Mouse (Mus musculus) cerebral cortex, adult 2 months (tissue): ENCODE data around the gene Pla2g2d.

ENCODE experiments used
- WGBS: fragments of 180-500 bp; shearing (Covaris S2); methylation state at CpG from one replicate; pipeline ENCODE4 v1.1.7; 2018; 5-methylcytosine and 5-hydroxymethylcytosine counted together

Pla2g2d gene

DNA sequence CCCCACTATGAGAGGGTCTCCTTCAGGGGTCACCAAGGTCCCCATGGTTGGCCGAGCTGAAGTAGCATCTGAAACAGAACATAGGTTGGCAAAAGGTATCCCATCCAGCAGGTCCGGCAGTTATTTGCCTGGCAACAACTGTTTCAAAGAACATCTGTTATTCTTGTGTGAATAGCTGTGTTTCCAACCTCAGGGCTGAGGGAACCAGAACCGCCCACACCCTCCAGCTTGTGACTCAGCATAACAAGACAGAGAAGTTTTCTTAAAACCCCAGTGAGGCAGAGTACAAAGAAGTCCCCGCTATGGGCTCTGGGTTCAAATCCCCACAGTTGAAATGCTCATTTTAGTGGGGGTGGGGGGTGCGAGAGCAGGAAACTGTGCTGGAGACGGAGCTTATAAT, 6.6 kb downstream of the Pla2g2d start:
- 46% methylated on average over 6 of the region's 6 CpGs for WGBS

DNA sequence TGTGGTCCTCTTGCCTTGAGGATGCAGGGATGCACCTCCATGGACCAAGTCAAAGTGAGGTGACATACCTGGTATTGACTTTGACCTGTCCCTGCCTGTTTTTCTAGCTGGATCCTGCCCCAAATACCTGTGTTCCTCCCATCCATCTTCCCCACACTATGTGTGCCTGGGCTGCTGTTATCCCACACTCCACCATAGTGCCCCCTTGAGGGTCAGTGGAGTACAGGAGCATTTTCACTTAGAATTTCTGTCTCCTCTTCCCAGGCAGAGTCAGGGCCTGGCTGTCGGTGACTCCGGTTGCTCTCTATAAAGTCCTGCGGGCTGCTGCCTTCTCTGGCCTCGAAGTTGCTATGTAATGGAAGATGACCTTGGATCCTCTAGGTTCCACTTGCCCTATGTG, 10.2 kb downstream of the Pla2g2d start:
- 71% methylated on average over 4 of the region's 4 CpGs for WGBS

DNA sequence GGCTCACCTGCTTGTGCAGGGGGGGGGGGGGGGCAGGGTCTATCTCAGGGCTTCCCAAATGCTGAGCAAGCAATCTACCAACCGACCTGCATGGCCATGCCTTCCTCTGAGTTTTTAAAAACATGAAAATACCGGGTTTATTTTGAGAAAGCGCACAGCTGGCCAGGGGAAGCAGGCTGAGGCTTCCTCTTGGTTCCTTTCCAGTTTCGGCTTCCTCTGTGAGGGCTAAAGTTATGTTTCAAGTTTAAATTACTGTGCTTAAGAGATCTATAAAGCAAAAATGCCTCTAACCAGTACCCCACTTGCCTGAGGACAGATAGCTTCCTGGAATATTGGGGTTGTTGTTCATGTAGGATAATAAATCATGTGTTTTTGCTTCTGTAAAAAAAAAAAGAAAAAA, 10.6 kb downstream of the Pla2g2d start:
- WGBS = 26% methylated on average over 4 of the region's 4 CpGs

GRCm38 (mm10) chr4:138788381-138788780, 12.8 kb downstream of the Pla2g2d start:
- WGBS = 39% methylated on average over 4 of the region's 4 CpGs

DNA sequence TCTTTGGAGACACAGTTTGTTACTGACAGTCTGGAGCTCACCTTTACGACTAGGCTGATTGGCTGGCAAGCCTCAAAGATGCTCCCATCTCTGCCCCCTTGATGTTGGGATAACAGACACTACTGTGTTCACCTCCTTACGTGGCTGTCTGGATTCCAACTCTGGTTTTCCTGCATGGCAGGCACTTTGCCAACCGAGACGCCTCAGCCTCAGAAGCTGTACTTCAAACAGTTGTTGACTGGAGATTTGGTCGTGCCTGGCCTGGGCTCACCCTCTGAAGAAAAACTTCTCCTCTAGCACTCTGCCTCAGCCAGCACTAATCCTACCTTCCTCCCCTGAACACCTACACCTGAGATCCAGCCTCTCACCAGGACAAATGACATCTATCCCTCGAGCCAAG, 15.9 kb downstream of the Pla2g2d start:
- 49% methylated on average over 6 of the region's 6 CpGs for WGBS

DNA sequence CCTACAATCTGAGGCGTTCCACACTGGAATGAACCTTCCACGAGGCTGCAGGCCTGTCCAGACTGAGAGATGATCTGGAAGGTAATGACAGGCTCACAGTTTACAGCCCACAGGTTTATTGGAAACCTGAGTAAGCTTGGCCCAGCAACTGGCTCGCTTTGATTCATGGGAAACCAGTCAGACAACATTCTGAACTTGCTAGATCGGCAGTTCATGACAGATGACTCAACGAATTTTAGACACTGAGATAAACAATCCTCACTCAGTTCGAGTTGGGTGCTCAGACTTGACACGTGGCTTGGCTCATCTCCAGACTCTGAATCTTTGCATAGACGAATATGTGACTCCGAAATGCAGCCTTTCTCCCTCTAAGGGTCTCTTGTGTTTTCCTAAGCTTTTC, 17.1 kb downstream of the Pla2g2d start:
- 50% methylated on average over 9 of the region's 9 CpGs for WGBS

DNA sequence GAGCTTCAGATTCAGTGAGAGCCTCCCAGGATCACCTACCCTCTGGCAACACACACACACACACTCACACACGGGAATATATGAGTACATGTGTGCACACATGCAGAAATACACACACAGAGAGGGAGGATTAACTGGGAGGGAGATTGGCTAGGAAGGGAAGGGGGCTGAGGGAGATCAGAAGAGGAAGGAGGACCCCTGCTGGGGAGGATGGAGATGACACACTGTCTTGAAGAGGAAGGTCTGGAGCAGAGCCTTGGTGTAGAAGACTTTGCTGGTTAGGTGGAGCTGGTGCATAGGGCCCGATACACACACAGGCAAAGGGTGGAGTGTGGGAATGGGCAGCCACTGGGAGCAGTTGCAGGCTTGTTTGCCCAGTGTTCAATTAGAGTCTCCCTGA, 17.7 kb downstream of the Pla2g2d start:
- WGBS = 51% methylated on average over 2 of the region's 2 CpGs

- 94% methylated on average over 6 of the region's 6 CpGs for WGBS
These were observed 18.8 kb downstream of the Pla2g2d start for GRCm38 (mm10) chr4:138794344-138794743.

DNA sequence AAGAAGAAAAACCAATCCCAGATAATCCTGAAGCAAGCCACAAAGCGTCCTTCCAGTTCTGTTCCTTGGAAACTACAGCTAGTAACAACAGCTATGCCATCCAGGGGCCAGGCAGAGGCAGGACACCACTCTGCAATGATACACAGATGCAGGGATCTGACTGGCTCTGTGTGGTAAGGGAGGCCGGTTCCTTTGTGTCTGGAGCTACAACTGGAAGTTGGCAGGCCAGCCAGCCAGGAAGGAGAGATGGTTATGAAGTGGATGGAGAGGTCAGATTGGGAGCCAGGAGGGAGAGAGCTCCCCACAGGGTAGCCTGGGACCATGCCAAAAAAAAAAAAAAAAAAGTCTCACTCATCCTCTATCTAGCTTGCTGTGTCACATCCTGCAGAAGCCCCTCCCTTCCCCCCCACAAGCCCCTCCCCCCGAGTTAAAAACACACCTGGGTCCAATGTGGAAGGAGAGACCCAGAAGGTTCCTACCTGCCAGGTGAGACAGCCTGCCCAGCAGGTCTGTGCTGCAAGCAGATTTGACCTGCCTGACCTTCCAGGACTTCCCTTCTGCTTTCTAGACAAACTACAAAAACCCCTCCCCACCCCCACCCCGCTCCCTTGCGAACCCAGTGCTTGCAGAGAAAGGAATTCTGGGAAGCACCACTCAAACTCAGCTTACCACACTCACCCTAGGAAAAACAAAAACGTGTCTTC, 21.1 kb downstream of the Pla2g2d start:
- WGBS = 37% methylated on average over 6 of the region's 6 CpGs

DNA sequence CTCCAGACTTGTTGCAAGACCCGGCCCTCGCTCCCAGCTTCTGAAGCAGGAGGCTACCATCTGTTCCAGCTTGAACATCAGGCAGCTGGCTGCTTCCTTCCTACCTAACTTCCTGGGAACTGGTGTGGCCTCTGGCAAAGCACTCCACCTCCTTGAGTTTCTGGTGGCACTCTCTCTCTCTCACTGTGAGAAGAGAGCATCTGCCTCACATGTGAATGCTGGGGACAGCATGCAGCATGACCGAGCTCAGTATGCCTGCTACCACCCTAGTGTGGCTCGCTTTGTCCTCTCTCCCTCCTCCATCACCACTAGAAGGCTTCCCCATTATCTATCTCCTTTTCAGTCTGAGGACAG, 21.7 kb downstream of the Pla2g2d start:
- 37% methylated on average over 4 of the region's 4 CpGs for WGBS

DNA sequence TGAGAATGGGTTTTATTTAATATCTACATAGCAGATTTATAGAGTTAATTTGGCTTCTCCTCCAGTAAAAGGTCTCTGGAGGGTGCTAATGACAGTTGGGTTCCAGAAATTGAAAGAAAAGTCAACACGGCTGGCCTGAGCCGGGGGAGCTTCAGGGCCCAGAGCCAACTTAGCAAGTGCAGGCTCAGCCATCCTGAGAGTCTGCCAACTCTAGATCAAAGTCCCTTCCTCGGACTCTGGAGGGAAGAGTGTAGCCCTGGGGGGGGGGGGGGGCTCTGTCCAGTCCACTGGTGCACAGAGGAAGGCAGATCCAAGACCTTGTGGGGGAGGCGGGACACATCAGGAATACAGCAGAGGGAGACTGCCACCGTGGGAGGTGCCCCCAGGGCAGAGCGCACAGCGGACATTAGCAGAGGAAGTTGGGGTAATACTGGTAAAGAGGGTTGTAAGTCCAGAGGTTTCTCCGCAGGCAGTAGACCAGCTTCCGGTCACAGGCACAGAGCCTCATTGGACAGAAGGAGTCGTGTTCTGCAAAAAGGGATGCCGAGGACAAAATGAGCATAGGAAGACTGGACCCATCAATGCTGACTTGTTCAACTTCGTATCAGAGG, 24.7 kb downstream of the Pla2g2d start:
- WGBS = 41% methylated on average over 12 of the region's 12 CpGs

GRCm38 (mm10) chr4:138801631-138802030, 26.1 kb downstream of the Pla2g2d start:
- WGBS = 43% methylated on average over 4 of the region's 4 CpGs

- 84% methylated on average over 11 of the region's 11 CpGs for WGBS
These were observed 27.4 kb downstream of the Pla2g2d start for GRCm38 (mm10) chr4:138802917-138803316.

- WGBS = 52% methylated on average over 8 of the region's 8 CpGs
These were observed 29.7 kb downstream of the Pla2g2d start for GRCm38 (mm10) chr4:138805248-138805647.

GRCm38 (mm10) chr4:138806160-138806559, 30.6 kb downstream of the Pla2g2d start:
- WGBS = 88% methylated on average over 8 of the region's 8 CpGs

DNA sequence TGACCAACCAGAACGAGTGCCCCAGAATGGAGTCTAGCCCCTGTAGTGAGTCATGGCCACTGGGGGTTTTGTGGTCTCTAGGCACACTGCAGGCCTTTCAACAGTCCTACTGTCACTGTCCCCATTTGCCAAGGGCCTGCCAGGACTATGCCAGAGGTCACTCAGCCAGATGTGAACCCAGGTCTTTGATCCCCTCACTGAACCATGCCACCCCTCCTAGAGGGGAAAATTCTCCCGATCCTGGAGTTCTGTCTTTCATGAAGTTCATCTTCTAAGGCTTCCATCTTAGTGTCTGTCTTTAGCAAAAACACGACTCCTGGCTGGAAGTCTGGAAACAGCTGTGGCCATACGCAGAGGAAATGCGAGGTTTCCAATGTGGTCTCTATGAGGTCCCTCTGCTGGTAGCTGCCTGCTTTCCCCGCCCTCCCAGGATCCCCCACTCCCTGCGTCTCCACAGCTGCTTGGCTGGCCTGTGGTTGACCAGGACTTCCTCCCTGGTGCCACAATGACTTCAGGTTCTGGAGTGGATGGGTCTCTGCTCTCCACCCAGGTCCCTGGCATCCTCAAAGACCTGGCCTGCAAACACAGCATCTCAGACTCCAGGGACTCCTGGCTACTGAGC, 31.5 kb downstream of the Pla2g2d start:
- WGBS = 77% methylated on average over 7 of the region's 7 CpGs

DNA sequence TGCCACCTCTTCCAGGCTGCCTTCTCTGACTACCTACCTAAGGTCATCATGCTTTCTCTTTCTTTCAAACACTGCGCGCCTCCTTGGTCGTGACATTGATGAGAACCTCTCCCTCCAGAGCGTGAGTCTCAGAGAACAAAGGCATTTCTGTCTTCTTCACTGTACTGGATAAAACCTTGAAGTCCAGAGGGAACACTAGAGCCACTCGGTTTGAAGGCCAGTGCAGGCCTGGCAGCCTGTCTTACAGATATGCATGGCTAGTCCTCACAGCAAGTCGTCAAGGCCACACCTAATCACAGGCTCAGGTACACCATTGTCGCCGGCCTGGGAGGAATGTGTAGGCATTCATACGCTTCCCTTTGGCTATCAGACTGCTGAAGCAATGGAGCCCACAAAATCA, 40.6 kb downstream of the Pla2g2d start:
- WGBS = 86% methylated on average over 9 of the region's 9 CpGs

- 77% methylated on average over 6 of the region's 6 CpGs for WGBS
These were observed 42.2 kb downstream of the Pla2g2d start for GRCm38 (mm10) chr4:138817736-138818135.

DNA sequence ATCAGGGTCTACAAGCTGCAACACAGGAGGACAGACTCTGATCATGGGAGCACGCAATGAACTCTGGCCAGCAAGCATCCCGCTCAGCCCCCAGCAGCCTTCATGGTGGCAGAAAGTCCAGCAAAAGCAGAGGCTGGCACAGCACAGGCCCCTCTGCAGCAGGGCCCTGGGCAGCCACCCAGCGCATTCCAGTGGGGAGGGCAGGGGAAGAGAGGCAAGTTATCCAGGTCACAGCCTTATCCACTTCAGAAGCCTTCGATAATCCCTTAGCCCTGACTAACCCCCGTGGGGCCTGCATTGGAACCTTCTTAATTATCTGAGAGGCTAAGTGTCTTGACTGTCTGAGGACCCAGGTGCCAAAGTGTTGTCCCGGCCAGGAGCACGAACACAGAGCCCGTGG, 43.6 kb downstream of the Pla2g2d start:
- WGBS = 55% methylated on average over 8 of the region's 8 CpGs

DNA sequence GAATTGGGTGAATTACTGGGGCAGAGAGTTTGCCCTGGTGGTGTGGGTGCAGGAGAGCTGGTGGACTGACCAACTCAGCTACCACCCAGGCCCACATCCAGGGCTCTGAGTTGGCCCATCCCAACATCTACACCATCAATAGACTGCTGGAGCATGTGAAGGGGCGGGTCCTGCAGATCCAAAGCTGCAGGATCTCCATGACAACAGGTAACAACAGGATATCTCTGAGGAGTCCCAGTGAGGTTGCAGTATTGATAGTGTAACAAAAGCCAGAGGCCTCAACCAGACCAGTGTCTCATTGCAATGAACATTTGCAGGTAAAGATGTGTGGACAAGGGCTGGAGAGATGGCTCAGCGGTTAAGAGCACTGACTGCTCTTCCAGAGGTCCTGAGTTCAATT, 45.5 kb downstream of the Pla2g2d start:
- WGBS = 87% methylated on average over 2 of the region's 2 CpGs

- 82% methylated on average over 2 of the region's 2 CpGs for WGBS
These were observed 48.6 kb downstream of the Pla2g2d start for GRCm38 (mm10) chr4:138824161-138824560.

DNA sequence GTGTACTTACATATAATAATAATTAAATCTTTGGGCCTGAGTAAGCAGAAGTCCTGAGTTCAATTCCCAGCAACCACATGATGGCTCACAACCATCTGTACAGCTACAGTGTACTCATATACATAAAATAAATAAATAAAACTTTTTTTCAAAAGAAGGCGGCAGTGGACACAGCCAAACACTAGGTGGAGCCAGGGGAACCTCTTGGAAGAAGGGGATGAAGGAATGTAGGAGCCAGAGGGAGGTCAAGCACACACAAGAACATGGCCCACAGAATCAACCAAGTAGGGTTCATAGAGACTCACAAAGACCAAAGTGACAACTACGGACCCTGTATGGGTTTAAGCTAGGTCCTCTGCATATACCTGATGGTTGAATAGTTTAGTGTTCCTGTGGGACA, 49.1 kb downstream of the Pla2g2d start:
- WGBS = 85% methylated on average over 2 of the region's 2 CpGs
